Mouse (Mus musculus): Measurements from ENCODE around the gene Gm4131. TPM values are rescaled to one million over a fixed set of nuclear protein-coding genes. Genes with fewer than 3 reads are reported as not detected.

Gm4131 gene
- polyA plus RNA-seq, 1 experiment from 2014 or later = not detected

GRCm38 (mm10) chr14:62488270-62488669 lies 78.5 kb downstream of the Gm4131 start:
- Histone ChIP-seq H3K27me3 (no peaks in the 10 kb centered on the region), H3K27ac (no peak overlapping the region), H3K36me3 (no peaks in the 10 kb centered on the region), H3K4me3 (no peak overlapping the region), H3K9me3 (no peaks in the 10 kb centered on the region), H3K9ac (no peak overlapping the region), H3K4me2 (replicated peaks) (no peak overlapping the region), H3K4me1 (no peaks in the 10 kb centered on the region)
- no peak for ATAC-seq (ENCODE audit: insufficient number of reproducible peaks, insufficient read depth, low FRiP score, low TSS enrichment)
- WGBS = 93% methylated on average over 7 of the region's 7 CpGs

GRCm38 (mm10) chr14:62481381-62481780 lies 85.3 kb downstream of the Gm4131 start:
- H3K4me3 ChIP-seq = no peak overlapping the region
- ATAC-seq (ENCODE audit: insufficient number of reproducible peaks, insufficient read depth, low FRiP score, low TSS enrichment) = no peak
- WGBS = 49% methylated on average over 8 of the region's 8 CpGs
- H3K4me2 ChIP-seq (replicated peaks) = no peak overlapping the region
- no peak overlapping the region for H3K9ac ChIP-seq
- H3K27me3 ChIP-seq = 0 out of 2 replicates have a peak, but pooled peaks cover 3% of the 10 kb centered on the region
- no peaks in the 10 kb centered on the region for H3K36me3 ChIP-seq
- H3K4me1 ChIP-seq = no peaks in the 10 kb centered on the region; the same call in 1 of the 2 replicates
- no peaks in the 10 kb centered on the region for H3K9me3 ChIP-seq
- H3K27ac ChIP-seq = no peak overlapping the region

GRCm38 (mm10) chr14:62479395-62479794 lies 87.3 kb downstream of the Gm4131 start:
- no peak for ATAC-seq (ENCODE audit: insufficient number of reproducible peaks, insufficient read depth, low FRiP score, low TSS enrichment)
- Histone ChIP-seq H3K27me3 (0 out of 2 replicates have a peak, but pooled peaks cover 3% of the 10 kb centered on the region), H3K9ac (no peak overlapping the region), H3K9me3 (no peaks in the 10 kb centered on the region), H3K4me2 (replicated peaks) (no peak overlapping the region), H3K27ac (no peak overlapping the region), H3K36me3 (no peaks in the 10 kb centered on the region), H3K4me3 (no peak overlapping the region), H3K4me1 (no peaks in the 10 kb centered on the region; the same call in 1 of the 2 replicates)
- 53% methylated on average over 6 of the region's 6 CpGs for WGBS

- ATAC-seq (ENCODE audit: insufficient number of reproducible peaks, insufficient read depth, low FRiP score, low TSS enrichment) = no peak
- H3K9ac ChIP-seq = no peak overlapping the region
- H3K9me3 ChIP-seq = no peaks in the 10 kb centered on the region
- H3K4me1 ChIP-seq = no peaks in the 10 kb centered on the region
- H3K36me3 ChIP-seq = no peaks in the 10 kb centered on the region
- WGBS = 63% methylated on average over 1 of the region's 1 CpGs
- no peaks in the 10 kb centered on the region for H3K27me3 ChIP-seq
- no peak overlapping the region for H3K4me3 ChIP-seq
- H3K27ac ChIP-seq = no peak overlapping the region
- no peak overlapping the region for H3K4me2 ChIP-seq (replicated peaks)
These were observed 92.2 kb downstream of the Gm4131 start for GRCm38 (mm10) chr14:62474481-62474880.

GRCm38 (mm10) chr14:62472061-62472460 lies 94.7 kb downstream of the Gm4131 start:
- Histone ChIP-seq H3K4me2 (replicated peaks) (no peak overlapping the region), H3K36me3 (no peaks in the 10 kb centered on the region), H3K27me3 (no peaks in the 10 kb centered on the region), H3K9ac (no peak overlapping the region), H3K4me3 (no peak overlapping the region), H3K4me1 (no peaks in the 10 kb centered on the region), H3K9me3 (no peaks in the 10 kb centered on the region), H3K27ac (no peak overlapping the region)
- WGBS = 76% methylated on average over 2 of the region's 2 CpGs
- ATAC-seq (ENCODE audit: insufficient number of reproducible peaks, insufficient read depth, low FRiP score, low TSS enrichment) = no peak

- no peak overlapping the region for H3K4me2 ChIP-seq (replicated peaks)
- ATAC-seq (ENCODE audit: insufficient number of reproducible peaks, insufficient read depth, low FRiP score, low TSS enrichment) = no peak
- no peaks in the 10 kb centered on the region for H3K27me3 ChIP-seq
- H3K27ac ChIP-seq = no peak overlapping the region
- H3K9me3 ChIP-seq = no peaks in the 10 kb centered on the region
- H3K9ac ChIP-seq = no peak overlapping the region
- 0 out of 2 replicates have a peak, but pooled peaks cover 5% of the 10 kb centered on the region for H3K4me1 ChIP-seq
- 86% methylated on average over 5 of the region's 5 CpGs for WGBS
- H3K36me3 ChIP-seq = no peaks in the 10 kb centered on the region
- H3K4me3 ChIP-seq = no peak overlapping the region
These were observed 98.0 kb downstream of the Gm4131 start for GRCm38 (mm10) chr14:62468753-62469125.

GRCm38 (mm10) chr14:62468119-62468752 lies 98.5 kb downstream of the Gm4131 start:
- Histone ChIP-seq H3K4me1 (0 out of 2 replicates have a peak, but pooled peaks cover 5% of the 10 kb centered on the region), H3K9me3 (no peaks in the 10 kb centered on the region), H3K4me3 (no peak overlapping the region), H3K9ac (no peak overlapping the region), H3K4me2 (replicated peaks) (no peak overlapping the region), H3K27me3 (no peaks in the 10 kb centered on the region), H3K36me3 (no peaks in the 10 kb centered on the region), H3K27ac (no peak overlapping the region)
- WGBS = 70% methylated on average over 6 of the region's 6 CpGs
- no peak for ATAC-seq (ENCODE audit: insufficient number of reproducible peaks, insufficient read depth, low FRiP score, low TSS enrichment)

- no peak overlapping the region for H3K4me3 ChIP-seq
- ATAC-seq (ENCODE audit: insufficient number of reproducible peaks, insufficient read depth, low FRiP score, low TSS enrichment) = no peak
- 0 out of 2 replicates have a peak, but pooled peaks cover 5% of the 10 kb centered on the region for H3K4me1 ChIP-seq
- WGBS = 16% methylated on average over 9 of the region's 9 CpGs
- 0 out of 2 replicates have a peak, but pooled peaks cover 2% of the 10 kb centered on the region for H3K9me3 ChIP-seq
- H3K36me3 ChIP-seq = no peaks in the 10 kb centered on the region
- H3K27me3 ChIP-seq = no peaks in the 10 kb centered on the region
- H3K9ac ChIP-seq = no peak overlapping the region
- H3K4me2 ChIP-seq (replicated peaks) = peak overlapping the region; percentile 28
- no peak overlapping the region for H3K27ac ChIP-seq
These were observed 101.8 kb downstream of the Gm4131 start for GRCm38 (mm10) chr14:62464966-62465365.

- H3K9me3 ChIP-seq = 0 out of 2 replicates have a peak, but pooled peaks cover 2% of the 10 kb centered on the region
- H3K36me3 ChIP-seq = no peaks in the 10 kb centered on the region
- H3K4me1 ChIP-seq = 0 out of 2 replicates have a peak, but pooled peaks cover under 1% of the 10 kb centered on the region
- H3K27me3 ChIP-seq = no peaks in the 10 kb centered on the region
- H3K4me3 ChIP-seq = no peak overlapping the region
- H3K27ac ChIP-seq = no peak overlapping the region
- 65% methylated on average over 11 of the region's 11 CpGs for WGBS
- no peak for ATAC-seq (ENCODE audit: insufficient number of reproducible peaks, insufficient read depth, low FRiP score, low TSS enrichment)
- no peak overlapping the region for H3K9ac ChIP-seq
- no peak overlapping the region for H3K4me2 ChIP-seq (replicated peaks)
These were observed 107.2 kb downstream of the Gm4131 start for GRCm38 (mm10) chr14:62459541-62459940.

GRCm38 (mm10) chr14:62457420-62458181 lies 109.1 kb downstream of the Gm4131 start:
- ATAC-seq (ENCODE audit: insufficient number of reproducible peaks, insufficient read depth, low FRiP score, low TSS enrichment) = no peak
- WGBS = 20% methylated on average over 22 of the region's 22 CpGs
- H3K4me2 ChIP-seq (replicated peaks) = no peak overlapping the region

GRCm38 (mm10) chr14:62456239-62456747 lies 110.4 kb downstream of the Gm4131 start, which contains the start of gene Gucy1b2:
Gene Gucy1b2 (minus strand): TSS chr14:62456289.
- 56% methylated on average over 9 of the region's 9 CpGs for WGBS
- H3K4me3 ChIP-seq = no peak within 1 kb of the TSS
- H3K36me3 ChIP-seq = no peaks in the 10 kb centered on the region
- H3K4me2 ChIP-seq (replicated peaks) = no peak within 1 kb of the TSS
- H3K27ac ChIP-seq = no peak within 1 kb of the TSS
- ATAC-seq (ENCODE audit: insufficient number of reproducible peaks, insufficient read depth, low FRiP score, low TSS enrichment) = no peak
- no peaks in the 10 kb centered on the region for H3K9me3 ChIP-seq
- no peaks in the 10 kb centered on the region for H3K4me1 ChIP-seq
- H3K9ac ChIP-seq = no peak within 1 kb of the TSS
- no peaks in the 10 kb centered on the region for H3K27me3 ChIP-seq

More at GRCm38 (mm10) chr14:62457420-62458181, 109.1 kb downstream of the Gm4131 start:
- no peaks in the 10 kb centered on the region for H3K4me1 ChIP-seq
- no peak overlapping the region for H3K4me3 ChIP-seq
- no peak overlapping the region for H3K9ac ChIP-seq
- H3K27ac ChIP-seq = no peak overlapping the region
- H3K9me3 ChIP-seq = 0 out of 2 replicates have a peak, but pooled peaks cover 2% of the 10 kb centered on the region
- H3K36me3 ChIP-seq = no peaks in the 10 kb centered on the region
- H3K27me3 ChIP-seq = no peaks in the 10 kb centered on the region

- Histone ChIP-seq H3K4me3 (no peak overlapping the region), H3K9ac (no peak overlapping the region), H3K4me2 (replicated peaks) (no peak overlapping the region), H3K27me3 (no peaks in the 10 kb centered on the region), H3K9me3 (no peaks in the 10 kb centered on the region), H3K4me1 (no peaks in the 10 kb centered on the region), H3K36me3 (no peaks in the 10 kb centered on the region), H3K27ac (no peak overlapping the region)
- 79% methylated on average over 5 of the region's 5 CpGs for WGBS
- no peak for ATAC-seq (ENCODE audit: insufficient number of reproducible peaks, insufficient read depth, low FRiP score, low TSS enrichment)
These were observed 111.2 kb downstream of the Gm4131 start for GRCm38 (mm10) chr14:62455570-62455879.

Measured in embryonic facial prominence, embryonic 12.5 days (tissue).